Mouse (Mus musculus) hindbrain, embryonic 16.5 days (tissue): Measurements from ENCODE around the gene Gpr107. TPM values are rescaled to one million over a fixed set of nuclear protein-coding genes. Genes with fewer than 3 reads are reported as not detected.
A peak's percentile ranks its signal among the peaks of the same experiment; 100 is the strongest.

Experiments
- ATAC-seq: fragments of 200-750 bp; cut with Nextera tagmentation; 2 replicates; pipeline ENCODE4 v1.8.0; 2017; ENCODE audit warnings: moderate TSS enrichment, moderate library complexity
- H3K27ac ChIP-seq: fragments of 300-500 bp; sonication (generic); 2 replicates; pipeline ENCODE4 v1.5.1; 2014; ENCODE audit warnings: low read depth, mild to moderate bottlenecking, control low read depth, low read length, moderate library complexity
- H3K27me3 ChIP-seq: fragments of 300-500 bp; sonication (generic); replicated peaks from 2 replicates; pipeline ENCODE4 v1.6.1; 2014; ENCODE audit warnings: low read length; ENCODE audit not compliant: control insufficient read depth, insufficient read depth
- H3K36me3 ChIP-seq: fragments of 300-500 bp; sonication (generic); 2 replicates; pipeline ENCODE4 v1.6.1; 2014; ENCODE audit warnings: mild to moderate bottlenecking, low read length, moderate library complexity, mixed read lengths; ENCODE audit not compliant: control insufficient read depth, insufficient read depth
- H3K4me1 ChIP-seq: fragments of 300-500 bp; sonication (generic); 2 replicates; pipeline ENCODE4 v1.6.1; 2014; ENCODE audit warnings: low read depth, low read length; ENCODE audit not compliant: control insufficient read depth, insufficient read depth
- H3K4me2 ChIP-seq: fragments of 300-500 bp; sonication (generic); 2 replicates; pipeline ENCODE4 v1.6.1; 2014; ENCODE audit warnings: mild to moderate bottlenecking, low read length, control low read depth, moderate library complexity
- H3K4me3 ChIP-seq: fragments of 300-500 bp; sonication (generic); 2 replicates; pipeline ENCODE4 v1.5.1; 2014; ENCODE audit warnings: mild to moderate bottlenecking, low read length, control low read depth, moderate library complexity
- H3K9ac ChIP-seq: fragments of 300-500 bp; sonication (generic); 2 replicates; pipeline ENCODE4 v1.6.1; 2014; ENCODE audit warnings: low read depth, mild to moderate bottlenecking, control low read depth, low read length, moderate library complexity
- H3K9me3 ChIP-seq: fragments of 300-500 bp; sonication (generic); 2 replicates; pipeline ENCODE4 v1.6.1; 2014; ENCODE audit warnings: mild to moderate bottlenecking, low read length, moderate library complexity; ENCODE audit not compliant: control insufficient read depth
- WGBS: fragments of 180-500 bp; shearing (Covaris S2); extraction: QIAGEN DNeasy Blood & Tissue Kit; methylation state at CpG from one replicate; pipeline ENCODE4 v1.1.7; 2014; 5-methylcytosine and 5-hydroxymethylcytosine counted together
- polyA plus RNA-seq: library from polyadenylated mRNA; unstranded; fragments of >200 nt; fragmentation: Nextera tagmentation; extraction: Ambion mirVana; gene quantifications from 2 replicates; pipeline ENCODE4 v1.2.1, GENCODE M21; 2015

The Gpr107 gene
- polyA plus RNA-seq, 1 experiment from 2014 or later, result 34.4 TPM

DNA sequence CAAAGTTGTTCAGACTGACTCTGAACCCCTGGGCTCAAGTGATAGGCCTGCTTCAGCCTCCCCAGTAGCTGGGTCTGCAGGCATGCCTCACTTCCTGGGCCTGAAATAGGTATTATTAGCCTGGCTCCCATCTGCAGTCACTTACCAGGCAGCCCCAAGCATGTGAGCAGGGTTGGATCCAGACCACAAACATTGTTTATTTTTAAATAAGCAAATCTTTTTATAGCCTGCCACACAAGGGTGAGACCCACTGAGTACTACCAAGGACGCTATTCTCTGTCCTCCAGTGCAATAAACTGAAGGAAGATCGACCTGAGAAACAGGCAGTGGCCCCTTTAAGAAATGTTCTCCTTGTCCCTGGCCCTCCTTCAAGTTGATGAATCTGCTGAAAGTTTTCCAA lies 27.4 kb upstream of the Gpr107 start:
- H3K27me3 ChIP-seq, result no peaks in the 10 kb centered on the region
- H3K4me3 ChIP-seq, result no peak overlapping the region
- ATAC-seq, result no peak
- H3K27ac ChIP-seq, result no peak overlapping the region
- 73% methylated on average over 2 of the region's 2 CpGs for WGBS
- H3K4me1 ChIP-seq, result no peaks in the 10 kb centered on the region; the same call in 1 of the 2 replicates
- no peak overlapping the region for H3K4me2 ChIP-seq
- H3K9me3 ChIP-seq, result no peaks in the 10 kb centered on the region
- no peaks in the 10 kb centered on the region for H3K36me3 ChIP-seq
- no peak overlapping the region for H3K9ac ChIP-seq

GRCm38 (mm10) chr2:31125156-31125555 lies 27.0 kb upstream of the Gpr107 start:
- H3K27ac ChIP-seq, result no peak overlapping the region

DNA sequence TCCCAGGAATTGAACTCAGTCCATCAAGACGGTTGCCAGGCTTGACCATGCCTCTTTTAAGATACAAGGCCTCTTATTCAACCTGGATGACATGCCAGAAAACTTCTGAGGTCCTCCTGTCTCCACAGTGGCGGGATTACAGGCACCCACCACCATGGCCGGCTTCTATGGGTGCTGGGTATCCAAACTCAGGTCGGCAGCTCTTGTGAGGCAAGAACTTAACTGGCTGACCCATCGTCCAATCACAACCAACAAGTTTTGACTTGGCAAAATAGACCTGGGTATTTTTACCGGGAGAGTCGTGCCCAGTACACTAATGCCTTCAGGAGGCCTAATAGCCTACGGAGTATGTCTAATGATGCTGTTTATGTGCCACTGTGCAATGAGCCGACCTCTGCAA lies 26.1 kb upstream of the Gpr107 start:
- Histone ChIP-seq H3K4me1 (peaks cover 6% of the 10 kb centered on the region; the same call in 1 of the 2 replicates), H3K9me3 (no peaks in the 10 kb centered on the region), H3K4me2 (no peak overlapping the region), H3K27me3 (no peaks in the 10 kb centered on the region), H3K4me3 (no peak overlapping the region), H3K9ac (no peak overlapping the region), H3K27ac (no peak overlapping the region), H3K36me3 (no peaks in the 10 kb centered on the region)
- ATAC-seq, result no peak
- WGBS, result 85% methylated on average over 9 of the region's 9 CpGs

More at GRCm38 (mm10) chr2:31125156-31125555, 27.0 kb upstream of the Gpr107 start:
- Histone ChIP-seq H3K4me3 (no peak overlapping the region), H3K36me3 (no peaks in the 10 kb centered on the region), H3K4me2 (no peak overlapping the region), H3K9ac (no peak overlapping the region), H3K4me1 (peaks cover 4% of the 10 kb centered on the region; the same call in 1 of the 2 replicates), H3K9me3 (no peaks in the 10 kb centered on the region), H3K27me3 (no peaks in the 10 kb centered on the region)
- no peak for ATAC-seq
- 90% methylated on average over 7 of the region's 7 CpGs for WGBS

GRCm38 (mm10) chr2:31127219-31127618 lies 24.9 kb upstream of the Gpr107 start:
- no peak overlapping the region for H3K4me2 ChIP-seq
- H3K4me1 ChIP-seq, result peaks cover 10% of the 10 kb centered on the region; the same call in 1 of the 2 replicates
- H3K36me3 ChIP-seq, result no peaks in the 10 kb centered on the region
- H3K9me3 ChIP-seq, result no peaks in the 10 kb centered on the region
- WGBS, result 55% methylated on average over 7 of the region's 7 CpGs
- H3K27ac ChIP-seq, result no peak overlapping the region; the same call in 1 of the 2 replicates
- ATAC-seq, result 0 out of 2 replicates have a peak, but pooled peaks have one; percentile 44
- no peak overlapping the region for H3K4me3 ChIP-seq
- no peak overlapping the region for H3K9ac ChIP-seq
- H3K27me3 ChIP-seq, result no peaks in the 10 kb centered on the region

DNA sequence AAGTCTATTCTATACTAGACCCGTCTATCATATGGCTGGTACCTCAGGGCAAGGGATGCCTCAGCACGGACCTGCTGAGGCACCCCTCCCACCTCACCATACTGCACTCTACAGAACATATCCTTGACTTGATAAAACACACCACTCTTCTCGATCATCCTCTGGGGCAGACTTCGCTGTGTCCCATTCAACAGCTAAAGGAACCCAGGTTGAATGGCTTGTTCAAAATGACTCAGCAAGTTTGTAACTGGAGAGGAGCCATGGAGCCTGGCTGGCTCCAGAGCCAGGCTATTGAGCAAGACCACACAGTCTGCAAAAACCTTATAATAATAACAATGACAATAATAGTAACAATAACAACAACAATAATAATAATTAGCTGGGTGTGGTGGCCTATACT lies 24.2 kb upstream of the Gpr107 start:
- Histone ChIP-seq H3K4me2 (no peak overlapping the region), H3K27ac (no peak overlapping the region), H3K36me3 (no peaks in the 10 kb centered on the region), H3K9ac (no peak overlapping the region), H3K27me3 (no peaks in the 10 kb centered on the region), H3K9me3 (no peaks in the 10 kb centered on the region), H3K4me1 (peaks cover 10% of the 10 kb centered on the region; the same call in 1 of the 2 replicates), H3K4me3 (no peak overlapping the region)
- 65% methylated on average over 4 of the region's 4 CpGs for WGBS
- no peak for ATAC-seq

- H3K9ac ChIP-seq, result no peak overlapping the region
- no peak overlapping the region for H3K4me2 ChIP-seq
- H3K27me3 ChIP-seq, result no peaks in the 10 kb centered on the region
- H3K4me3 ChIP-seq, result no peak overlapping the region
- H3K36me3 ChIP-seq, result no peaks in the 10 kb centered on the region
- H3K27ac ChIP-seq, result no peak overlapping the region
- WGBS, result 81% methylated on average over 14 of the region's 14 CpGs
- no peak for ATAC-seq
- H3K9me3 ChIP-seq, result no peaks in the 10 kb centered on the region
- peaks cover 10% of the 10 kb centered on the region; the same call in 1 of the 2 replicates for H3K4me1 ChIP-seq
Observed at GRCm38 (mm10) chr2:31129742-31130518, 22.2 kb upstream of the Gpr107 start.

DNA sequence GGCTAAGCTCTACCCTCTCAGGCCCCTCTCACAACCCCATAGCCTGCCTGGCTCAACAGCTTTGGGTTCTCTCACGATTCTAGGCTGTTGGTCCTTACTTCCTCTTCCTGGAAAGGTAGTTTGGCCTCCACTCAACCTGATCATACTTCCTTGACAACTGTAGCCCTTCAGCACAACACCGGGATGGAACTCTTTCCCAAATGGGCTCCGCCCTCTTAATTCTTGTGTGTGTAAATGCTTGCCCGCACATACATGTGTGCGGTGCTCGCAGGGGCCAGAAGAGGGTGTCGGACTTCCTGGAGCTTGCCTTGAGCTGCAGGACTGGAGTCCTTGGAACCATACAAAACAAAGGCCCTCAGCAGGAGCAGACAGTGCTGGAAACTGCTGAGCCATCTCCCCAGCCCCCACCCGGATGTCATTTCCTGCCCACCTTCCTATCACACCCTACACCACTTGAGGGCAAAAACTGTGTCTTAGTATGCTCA lies 21.3 kb upstream of the Gpr107 start:
- Histone ChIP-seq H3K4me3 (no peak overlapping the region), H3K27me3 (no peaks in the 10 kb centered on the region), H3K9me3 (no peaks in the 10 kb centered on the region), H3K4me1 (peaks cover 10% of the 10 kb centered on the region; the same call in 1 of the 2 replicates), H3K9ac (no peak overlapping the region), H3K36me3 (no peaks in the 10 kb centered on the region), H3K4me2 (no peak overlapping the region), H3K27ac (no peak overlapping the region)
- ATAC-seq, result no peak
- 82% methylated on average over 8 of the region's 8 CpGs for WGBS

DNA sequence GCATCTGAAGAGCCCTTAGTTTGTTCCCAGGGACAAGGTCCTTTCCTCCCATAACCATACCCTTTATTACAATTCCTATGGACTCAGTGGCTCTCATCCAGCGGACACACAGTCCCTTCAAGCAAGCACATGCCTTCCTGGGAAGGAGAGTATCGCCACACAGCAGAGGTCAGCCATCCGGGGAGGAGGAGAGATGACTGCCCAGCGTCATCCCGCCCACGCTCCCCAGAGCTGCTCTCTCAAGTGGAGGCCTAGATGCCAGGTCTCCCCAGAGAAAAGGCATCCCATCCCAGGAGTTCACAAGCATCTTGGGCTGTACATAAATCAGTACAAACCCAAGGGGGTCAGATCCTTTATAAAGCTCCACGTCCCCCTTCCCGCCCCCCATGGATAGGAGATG lies 19.4 kb upstream of the Gpr107 start:
- Histone ChIP-seq H3K27ac (no peak overlapping the region), H3K4me1 (peaks cover 10% of the 10 kb centered on the region; the same call in 1 of the 2 replicates), H3K36me3 (no peaks in the 10 kb centered on the region), H3K9ac (no peak overlapping the region), H3K4me2 (no peak overlapping the region), H3K9me3 (no peaks in the 10 kb centered on the region), H3K4me3 (no peak overlapping the region), H3K27me3 (no peaks in the 10 kb centered on the region)
- no peak for ATAC-seq
- WGBS, result 60% methylated on average over 8 of the region's 8 CpGs

GRCm38 (mm10) chr2:31133981-31134380 lies 18.1 kb upstream of the Gpr107 start:
- WGBS, result 69% methylated on average over 4 of the region's 4 CpGs
- Histone ChIP-seq H3K36me3 (no peaks in the 10 kb centered on the region), H3K4me1 (peaks cover 10% of the 10 kb centered on the region; the same call in 1 of the 2 replicates), H3K27me3 (no peaks in the 10 kb centered on the region), H3K9ac (no peak overlapping the region), H3K4me2 (no peak overlapping the region), H3K9me3 (no peaks in the 10 kb centered on the region), H3K27ac (no peak overlapping the region), H3K4me3 (no peak overlapping the region)
- ATAC-seq, result no peak
